28 mouse cellular contexts compared by ENCODE assay signal in genomic region chr14:40533031-40533430, GRCm38 (mm10).
"Had no signal": no experiment of that assay in that cellular context is flagged by ENCODE, and none has a peak within 500 bp of the region (broad histone marks: within the 10 kb centered on the region; RNA-seq: fewer than 3 reads in every experiment).

No protein-coding gene starts in this region.

- H3K4me3 ChIP-seq: heart, embryonic 10.5 days; heart, embryonic 12.5 days; heart, embryonic 13.5 days; heart, embryonic 15.5 days; hindbrain, embryonic 10.5 days; hindbrain, embryonic 12.5 days; hindbrain, embryonic 13.5 days; hindbrain, embryonic 15.5 days; intestine, embryonic 15.5 days; kidney, embryonic 15.5 days; layer of hippocampus, adult 2 months; left cerebral cortex, adult 2 months had no signal

- H3K4me1 ChIP-seq: heart, embryonic 10.5 days; heart, embryonic 12.5 days; heart, embryonic 13.5 days; heart, embryonic 15.5 days; hindbrain, embryonic 10.5 days; hindbrain, embryonic 12.5 days; hindbrain, embryonic 13.5 days; hindbrain, embryonic 15.5 days; intestine, embryonic 15.5 days; kidney, embryonic 15.5 days had no signal

- DNase-seq: heart, postnatal 10 days; heart, postnatal 14 days; heart, postnatal 36 days; heart, postnatal 4 days; kidney, adult 11 months; kidney, adult 18-20 months; kidney, adult 2 months; kidney, adult 8-10 months; kidney, adult 9 months; kidney, postnatal 10 days; kidney, postnatal 14 days; kidney, postnatal 25 days; kidney, postnatal 36 days; kidney, postnatal 4 days; layer of hippocampus, adult 9-11 months; layer of hippocampus, postnatal 36 days had no signal
